In the genomic region with DNA sequence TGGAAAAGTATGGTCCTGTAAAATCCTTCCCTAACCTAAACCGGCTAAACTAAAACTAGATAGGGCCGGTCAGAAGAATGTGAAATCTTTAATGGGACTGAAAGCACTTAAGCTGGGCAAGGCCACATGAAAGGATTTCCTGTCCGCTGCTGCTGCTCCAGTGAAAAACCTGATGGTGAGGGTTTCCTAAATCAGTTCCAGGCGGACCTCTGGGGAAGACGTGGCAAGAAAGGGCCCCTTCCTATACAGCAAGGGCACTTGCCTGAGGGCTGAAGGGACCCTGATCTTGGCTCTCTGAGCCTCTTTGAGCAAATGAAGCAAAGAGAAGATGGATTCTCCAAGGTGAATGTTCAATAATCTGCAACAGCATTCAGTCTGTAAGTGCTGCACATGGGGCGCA, we compare ENCODE assay signal across 16 mouse cellular contexts.
A peak's percentile ranks its signal among the peaks of the same experiment; 100 is the strongest.
DNase-seq lines count a peak whose midpoint lies in the region; ATAC-seq and TF ChIP-seq lines count a peak whose summit lies in the region.
"Had no signal": no experiment of that assay in that cellular context is flagged by ENCODE, and none has a peak within 500 bp of the region (broad histone marks: within the 10 kb centered on the region; RNA-seq: fewer than 3 reads in every experiment).

No protein-coding gene starts in this region.

- H3K27me3 ChIP-seq in forebrain, embryonic 12.5 days = no peaks in the 10 kb centered on the region
- H3K27me3 ChIP-seq in forebrain, postnatal 0 days (ENCODE audit: insufficient read depth, low read length) = no peaks in the 10 kb centered on the region
- H3K27me3 ChIP-seq in kidney, postnatal 0 days (ENCODE audit: insufficient read depth, low read length) = no peaks in the 10 kb centered on the region
- no peaks in the 10 kb centered on the region for H3K27me3 ChIP-seq in limb, embryonic 12.5 days
- H3K27me3 ChIP-seq: forebrain, embryonic 13.5 days; hindbrain, embryonic 13.5 days had no signal

- WGBS in forebrain, embryonic 12.5 days = 59% methylated on average over 6 of the region's 6 CpGs
- 62% methylated on average over 6 of the region's 6 CpGs for WGBS in forebrain, postnatal 0 days
- 38% methylated on average over 6 of the region's 6 CpGs for WGBS in kidney, postnatal 0 days
- 13% methylated on average over 6 of the region's 6 CpGs for WGBS in limb, embryonic 12.5 days

- peak overlapping the region; percentile 50; the same call in 1 of the 2 replicates for H3K27ac ChIP-seq in forebrain, embryonic 12.5 days
- no peak overlapping the region for H3K27ac ChIP-seq in forebrain, postnatal 0 days (ENCODE audit: low read depth, low read length)
- H3K27ac ChIP-seq in kidney, postnatal 0 days = peak overlapping the region; percentile 79
- peak overlapping the region; percentile 92 for H3K27ac ChIP-seq in limb, embryonic 12.5 days
- H3K27ac ChIP-seq: layer of hippocampus, adult 2 months; liver, embryonic 14.5 days had no signal

- H3K4me3 ChIP-seq in forebrain, embryonic 12.5 days (replicated peaks) = no peak overlapping the region
- no peak overlapping the region for H3K4me3 ChIP-seq in forebrain, postnatal 0 days (ENCODE audit: low read depth, low read length)
- no peak overlapping the region for H3K4me3 ChIP-seq in kidney, postnatal 0 days (replicated peaks; ENCODE audit: low read depth, low read length)
- no peak overlapping the region for H3K4me3 ChIP-seq in limb, embryonic 12.5 days (replicated peaks)
- H3K4me3 ChIP-seq: forebrain, embryonic 13.5 days; hindbrain, embryonic 13.5 days; layer of hippocampus, adult 2 months had no signal

- no peak for TF ChIP-seq CTCF in forebrain, postnatal 0 days (IDR thresholded peaks at IDR 0.05; ENCODE audit: low read depth)
- TF ChIP-seq CTCF in kidney, postnatal 0 days (IDR thresholded peaks at IDR 0.05; ENCODE audit: low read depth) = no peak

- H3K4me1 ChIP-seq in forebrain, embryonic 12.5 days = peaks cover 12% of the 10 kb centered on the region
- H3K4me1 ChIP-seq in forebrain, postnatal 0 days (ENCODE audit: insufficient read depth) = no peaks in the 10 kb centered on the region
- peaks cover 19% of the 10 kb centered on the region for H3K4me1 ChIP-seq in kidney, postnatal 0 days (replicated peaks; ENCODE audit: insufficient read depth, low read length)
- H3K4me1 ChIP-seq in limb, embryonic 12.5 days (replicated peaks) = peaks cover 64% of the 10 kb centered on the region

- no peak overlapping the region for H3K9ac ChIP-seq in forebrain, embryonic 12.5 days
- H3K9ac ChIP-seq in forebrain, postnatal 0 days = no peak overlapping the region
- H3K9ac ChIP-seq in kidney, postnatal 0 days (ENCODE audit: low read depth, low read length) = no peak overlapping the region
- no peak overlapping the region for H3K9ac ChIP-seq in limb, embryonic 12.5 days (replicated peaks)
- H3K9ac ChIP-seq: forebrain, embryonic 13.5 days; hindbrain, embryonic 13.5 days; liver, embryonic 14.5 days had no signal

- H3K9me3 ChIP-seq in forebrain, embryonic 12.5 days = no peaks in the 10 kb centered on the region
- no peaks in the 10 kb centered on the region for H3K9me3 ChIP-seq in forebrain, postnatal 0 days (ENCODE audit: low read length)
- H3K9me3 ChIP-seq in kidney, postnatal 0 days (replicated peaks; ENCODE audit: low read length) = no peaks in the 10 kb centered on the region
- no peaks in the 10 kb centered on the region for H3K9me3 ChIP-seq in limb, embryonic 12.5 days
- H3K9me3 ChIP-seq: forebrain, embryonic 13.5 days; G1E; hindbrain, embryonic 13.5 days had no signal

- DNase-seq in forebrain, postnatal 0 days = no peak
- no peak for DNase-seq in kidney, postnatal 0 days (ENCODE audit: low spot score)
- DNase-seq in kidney, adult 11 months = no peak
- peak; percentile 77 for DNase-seq in embryo, embryonic 11 days
- DNase-seq in left cerebral cortex, adult 11 months (ENCODE audit: low spot score) = no peak
- no peak for DNase-seq in adrenal gland, adult 2 months
- DNase-seq: cerebellum, postnatal 25 days; gastrocnemius, postnatal 36 days; midbrain, embryonic 14.5 days had no signal

- peaks cover 14% of the 10 kb centered on the region for H3K36me3 ChIP-seq in forebrain, embryonic 12.5 days (replicated peaks)
- H3K36me3 ChIP-seq in forebrain, postnatal 0 days (ENCODE audit: insufficient read depth) = no peaks in the 10 kb centered on the region
- H3K36me3 ChIP-seq in kidney, postnatal 0 days (ENCODE audit: insufficient read depth, low read length) = no peaks in the 10 kb centered on the region; the same call in 1 of the 2 replicates
- H3K36me3 ChIP-seq in limb, embryonic 12.5 days = peaks cover 17% of the 10 kb centered on the region
- H3K36me3 ChIP-seq: G1E had no signal

- no peak for ATAC-seq in forebrain, embryonic 12.5 days (ENCODE audit: low FRiP score)
- no peak for ATAC-seq in forebrain, postnatal 0 days
- no peak for ATAC-seq in kidney, postnatal 0 days (replicated peaks; ENCODE audit: low FRiP score, low read depth)
- no peak for ATAC-seq in limb, embryonic 12.5 days (ENCODE audit: insufficient number of reproducible peaks, insufficient read depth, low FRiP score, low TSS enrichment, low read depth)
- ATAC-seq: forebrain, embryonic 13.5 days had no signal

- H3K4me2 ChIP-seq in forebrain, embryonic 12.5 days = no peak overlapping the region
- H3K4me2 ChIP-seq in forebrain, postnatal 0 days (ENCODE audit: low read depth) = no peak overlapping the region
- no peak overlapping the region for H3K4me2 ChIP-seq in kidney, postnatal 0 days (ENCODE audit: low read length)
- no peak overlapping the region for H3K4me2 ChIP-seq in limb, embryonic 12.5 days
- H3K4me2 ChIP-seq: forebrain, embryonic 13.5 days; hindbrain, embryonic 13.5 days had no signal
